Mouse (Mus musculus) MEL (cell line): ENCODE measurements at regions not wholly inside any gene's neighbourhood (a gene's known extent, or its start where the extent isn't known, plus 50 kb on each side); places are given as distances from the start of the nearest gene placed in this dataset.

ENCODE experiments used
- DNase-seq: peaks from one replicate; pipeline ENCODE4 v3.0.0; 2011; ENCODE audit warnings: low read depth, low spot score
- H3K27ac ChIP-seq: 2 replicates; pipeline ENCODE4 v1.5.1; 2012; ENCODE audit warnings: low read depth, mild to moderate bottlenecking, control low read depth, low read length, moderate library complexity; ENCODE audit not compliant: control insufficient read depth
- H3K27me3 ChIP-seq, 2 experiments: fragments of 150-350 bp in 1 of 2; sonication (generic) in 1 of 2; 2 replicates each; pipeline ENCODE4 v1.6.1; 2012; ENCODE audit warnings: low read length in 2 of 2, mild to moderate bottlenecking in 2 of 2, improper control_type of control experiment in 1 of 2, moderate library complexity in 1 of 2; ENCODE audit not compliant: insufficient read depth in 2 of 2, control insufficient read depth in 1 of 2
- H3K36me3 ChIP-seq, 2 experiments: 2 replicates each; pipeline ENCODE4 v1.6.1; 2012 to 2014; ENCODE audit warnings: low read length in 2 of 2, improper control_type of control experiment in 1 of 2, inconsistent platforms in 1 of 2, mild to moderate bottlenecking in 1 of 2; ENCODE audit not compliant: insufficient read depth in 2 of 2, control insufficient read depth in 1 of 2
- H3K4me1 ChIP-seq, 2 experiments: fragments of 150-350 bp in 1 of 2; sonication (generic) in 1 of 2; 2 replicates each; pipeline ENCODE4 v1.6.1; 2012; ENCODE audit warnings: low read length in 2 of 2, improper control_type of control experiment in 1 of 2, mild to moderate bottlenecking in 1 of 2; ENCODE audit not compliant: insufficient read depth in 2 of 2, control insufficient read depth in 1 of 2
- H3K4me3 ChIP-seq, 2 experiments: fragments of 150-350 bp in 1 of 2; sonication (generic) in 1 of 2; 2 replicates each; pipeline ENCODE4 v1.5.1; 2012; ENCODE audit warnings: low read depth in 2 of 2, low read length in 2 of 2, mild to moderate bottlenecking in 2 of 2, moderate library complexity in 2 of 2, control low read depth in 1 of 2, improper control_type of control experiment in 1 of 2; ENCODE audit not compliant: control insufficient read depth in 1 of 2, insufficient read depth in 1 of 2
- H3K79me2 ChIP-seq: 2 replicates; pipeline ENCODE4 v1.6.1; 2012; ENCODE audit warnings: mild to moderate bottlenecking, low read length, moderate library complexity; ENCODE audit not compliant: control insufficient read depth, poor library complexity, insufficient read depth
- H3K9ac ChIP-seq: 2 replicates; pipeline ENCODE4 v1.6.1; 2012; ENCODE audit warnings: low read depth, mild to moderate bottlenecking, control low read depth, low read length, moderate library complexity; ENCODE audit not compliant: control insufficient read depth, poor library complexity, severe bottlenecking
- H3K9me3 ChIP-seq: fragments of 150-350 bp; sonication (generic); replicated peaks from 2 replicates; pipeline ENCODE4 v1.6.1; 2012; ENCODE audit warnings: mild to moderate bottlenecking, low read length, improper control_type of control experiment, moderate library complexity; ENCODE audit not compliant: insufficient read depth
- BHLHE40 ChIP-seq: IDR thresholded peaks from 2 replicates; pipeline ENCODE4 v1.6.1; 2012; ENCODE audit warnings: low read depth, mild to moderate bottlenecking, inconsistent platforms, low read length, improper control_type of control experiment, borderline replicate concordance
- CHD1 ChIP-seq: IDR thresholded peaks from 2 replicates; pipeline ENCODE4 v1.6.1; 2012; ENCODE audit warnings: low read depth, mild to moderate bottlenecking, inconsistent platforms, low read length, improper control_type of control experiment
- CHD2 ChIP-seq: IDR thresholded peaks from 2 replicates; pipeline ENCODE4 v1.6.1; 2011; ENCODE audit warnings: low read length, improper control_type of control experiment
- CTCF ChIP-seq, 3 experiments: IDR thresholded peaks in 2 of 3; conservative IDR thresholded peaks in 1 of 3; 2 replicates each; pipeline ENCODE4 v1.5.1; 2011 to 2012; ENCODE audit warnings: low read length in 3 of 3, low read depth in 2 of 3, mild to moderate bottlenecking in 2 of 3, improper control_type of control experiment in 1 of 3, inconsistent platforms in 1 of 3, mixed read lengths in 1 of 3, moderate library complexity in 1 of 3; ENCODE audit not compliant: control insufficient read depth in 1 of 3, insufficient read depth in 1 of 3, poor library complexity in 1 of 3, severe bottlenecking in 1 of 3
- E2F4 ChIP-seq: IDR thresholded peaks from 2 replicates; pipeline ENCODE4 v1.6.1; 2011; ENCODE audit warnings: low read depth, low read length, improper control_type of control experiment, borderline replicate concordance
- ELF1 ChIP-seq: IDR thresholded peaks from 2 replicates; pipeline ENCODE4 v1.6.1; 2014; ENCODE audit warnings: low read depth, mild to moderate bottlenecking, inconsistent platforms, low read length, improper control_type of control experiment, moderate library complexity
- ETS1 ChIP-seq: IDR thresholded peaks from 2 replicates; pipeline ENCODE4 v1.6.1; 2012; ENCODE audit warnings: low read depth, mild to moderate bottlenecking, inconsistent platforms, low read length, improper control_type of control experiment, moderate library complexity
- GABPA ChIP-seq: IDR thresholded peaks from 2 replicates; pipeline ENCODE4 v1.6.1; 2012; ENCODE audit warnings: low read depth, mild to moderate bottlenecking, inconsistent platforms, low read length, improper control_type of control experiment, moderate library complexity
- GATA1 ChIP-seq: IDR thresholded peaks from 2 replicates; pipeline ENCODE4 v1.6.1; 2011; ENCODE audit warnings: low read depth, low read length, improper control_type of control experiment
- HCFC1 ChIP-seq: IDR thresholded peaks from 2 replicates; pipeline ENCODE4 v1.6.1; 2012; ENCODE audit warnings: low read depth, mild to moderate bottlenecking, inconsistent platforms, low read length, improper control_type of control experiment, moderate library complexity
- KAT2A ChIP-seq: conservative IDR thresholded peaks from 2 replicates; pipeline ENCODE4 v1.6.1; 2012; ENCODE audit warnings: low read depth, low read length, improper control_type of control experiment, inconsistent platforms
- MXI1 ChIP-seq: IDR thresholded peaks from 2 replicates; pipeline ENCODE4 v1.6.1; 2011; ENCODE audit warnings: mild to moderate bottlenecking, low read depth, low read length, improper control_type of control experiment
- MYC ChIP-seq: IDR thresholded peaks from 2 replicates; pipeline ENCODE4 v1.6.1; 2011; ENCODE audit warnings: low read depth, mild to moderate bottlenecking, low read length, improper control_type of control experiment, moderate library complexity
- NELFE ChIP-seq: IDR thresholded peaks from 2 replicates; pipeline ENCODE4 v1.6.1; 2011; ENCODE audit warnings: low read depth, low read length, improper control_type of control experiment
- NRF1 ChIP-seq: IDR thresholded peaks from 2 replicates; pipeline ENCODE4 v1.6.1; 2014; ENCODE audit warnings: low read depth, mild to moderate bottlenecking, inconsistent platforms, low read length, improper control_type of control experiment, moderate library complexity; ENCODE audit not compliant: poor library complexity, insufficient read depth, severe bottlenecking
- USF2 ChIP-seq, 2 experiments: IDR thresholded peaks; 2 replicates each; pipeline ENCODE4 v1.6.1; 2011 to 2012; ENCODE audit warnings: improper control_type of control experiment in 2 of 2, low read length in 2 of 2, borderline replicate concordance in 1 of 2, inconsistent platforms in 1 of 2, low read depth in 1 of 2, mild to moderate bottlenecking in 1 of 2; ENCODE audit not compliant: insufficient read depth in 1 of 2
- ZKSCAN1 ChIP-seq: IDR thresholded peaks from 2 replicates; pipeline ENCODE4 v1.6.1; 2012; ENCODE audit warnings: low read depth, mild to moderate bottlenecking, inconsistent platforms, low read length, improper control_type of control experiment, moderate library complexity

- no peaks in the 10 kb centered on the region for H3K9me3 ChIP-seq
- H3K9ac ChIP-seq: no peak overlapping the region
- H3K4me3 ChIP-seq: no peak overlapping the region
- H3K27ac ChIP-seq: no peak overlapping the region
- no peaks in the 10 kb centered on the region for H3K27me3 ChIP-seq
- DNase-seq: peak; percentile 6
- no peaks in the 10 kb centered on the region for H3K36me3 ChIP-seq
- no peaks in the 10 kb centered on the region for H3K4me1 ChIP-seq
- no peaks in the 10 kb centered on the region for H3K79me2 ChIP-seq
- no peak for TF ChIP-seq HCFC1
- TF ChIP-seq CTCF (IDR thresholded peaks at IDR 0.05 in 2 of 3, conservative IDR thresholded peaks at IDR 0.05 in 1 of 3; ENCODE audit: control insufficient read depth in 1 of 3, insufficient read depth in 1 of 3, low read depth in 2 of 3, low read length in 3 of 3, poor library complexity in 1 of 3, severe bottlenecking in 1 of 3): peak; percentile 11 to 20 (median 17); a peak in 2 of 6 replicates
- TF ChIP-seq USF2 (IDR thresholded peaks at IDR 0.05; ENCODE audit: borderline replicate concordance in 1 of 2, insufficient read depth in 1 of 2, low read depth in 1 of 2, low read length in 2 of 2): no peak
- no peak for TF ChIP-seq BHLHE40
These were observed 80.5 kb upstream of the Plppr5 start for GRCm38 (mm10) chr3:117494118-117494517.

- no peaks in the 10 kb centered on the region for H3K9me3 ChIP-seq
- no peak overlapping the region for H3K4me3 ChIP-seq
- H3K27ac ChIP-seq: no peak overlapping the region
- H3K79me2 ChIP-seq: no peaks in the 10 kb centered on the region
- H3K36me3 ChIP-seq: no peaks in the 10 kb centered on the region
- H3K4me1 ChIP-seq: no peaks in the 10 kb centered on the region
- TF ChIP-seq E2F4 (no peak), ETS1 (no peak), CHD2 (no peak), CTCF (IDR thresholded peaks at IDR 0.05 in 2 of 3, conservative IDR thresholded peaks at IDR 0.05 in 1 of 3; ENCODE audit: control insufficient read depth in 1 of 3, insufficient read depth in 1 of 3, low read depth in 2 of 3, low read length in 3 of 3, poor library complexity in 1 of 3, severe bottlenecking in 1 of 3) (no peak), MYC (no peak), NELFE (no peak), ZKSCAN1 (no peak), MXI1 (no peak), CHD1 (no peak), NRF1 (no peak), KAT2A (no peak), GABPA (no peak), ELF1 (no peak), GATA1 (no peak)
- H3K27me3 ChIP-seq: no peaks in the 10 kb centered on the region
- no peak for DNase-seq
- H3K9ac ChIP-seq: no peak overlapping the region
These were observed 87.2 kb upstream of the Plppr5 start for GRCm38 (mm10) chr3:117487281-117488027.
